Comparison of ENCODE assay signal across 14 mouse cellular contexts in genomic region chr7:128538196-128538595, GRCm38 (mm10). TPM values are rescaled to one million over a fixed set of nuclear protein-coding genes. Genes with fewer than 3 reads are reported as not detected.
DNase-seq lines count a peak whose midpoint lies in the region; ATAC-seq and TF ChIP-seq lines count a peak whose summit lies in the region.
"Had no signal": no experiment of that assay in that cellular context is flagged by ENCODE, and none has a peak within 500 bp of the region (broad histone marks: within the 10 kb centered on the region; RNA-seq: fewer than 3 reads in every experiment).

No protein-coding gene starts in this region.

- peaks cover 52% of the 10 kb centered on the region for H3K4me1 ChIP-seq in lung, embryonic 15.5 days
- H3K4me1 ChIP-seq in heart, embryonic 14.5 days (ENCODE audit: control insufficient read depth in 2 of 2, insufficient read depth in 2 of 2, low read length in 2 of 2), result peaks cover 77 to 100% of the 10 kb centered on the region in 2 experiments

- H3K27ac ChIP-seq in lung, embryonic 15.5 days, result 0 out of 2 replicates have a peak overlapping the region, but pooled peaks have one; percentile 8
- peak overlapping the region; percentile 91 to 95 for H3K27ac ChIP-seq in heart, embryonic 14.5 days (replicated peaks in 1 of 2; ENCODE audit: control insufficient read depth in 1 of 2, insufficient read depth in 1 of 2, low read depth in 2 of 2, low read length in 2 of 2)
- H3K27ac ChIP-seq in left cerebral cortex, adult 2 months, result no peak overlapping the region
- H3K27ac ChIP-seq: embryonic facial prominence, embryonic 12.5 days; hindbrain, embryonic 14.5 days; liver, embryonic 14.5 days; midbrain, embryonic 12.5 days had no signal

- H3K9ac ChIP-seq in lung, embryonic 15.5 days, result no peak overlapping the region
- H3K9ac ChIP-seq in heart, embryonic 14.5 days (ENCODE audit: low read length), result peak overlapping the region; percentile 63
- H3K9ac ChIP-seq: embryonic facial prominence, embryonic 12.5 days; hindbrain, embryonic 14.5 days; liver, embryonic 14.5 days; midbrain, embryonic 12.5 days had no signal

- no peaks in the 10 kb centered on the region for H3K9me3 ChIP-seq in lung, embryonic 15.5 days
- H3K9me3 ChIP-seq in heart, embryonic 14.5 days (ENCODE audit: control insufficient read depth, low read length), result no peaks in the 10 kb centered on the region
- H3K9me3 ChIP-seq: embryonic facial prominence, embryonic 12.5 days; midbrain, embryonic 12.5 days had no signal

- no peak for TF ChIP-seq CTCF in left cerebral cortex, adult 2 months (IDR thresholded peaks at IDR 0.05)

- H3K4me3 ChIP-seq in lung, embryonic 15.5 days, result no peak overlapping the region
- H3K4me3 ChIP-seq in heart, embryonic 14.5 days (ENCODE audit: control insufficient read depth in 1 of 2, insufficient read depth in 1 of 2, low read depth in 1 of 2, low read length in 2 of 2), result no peak overlapping the region
- H3K4me3 ChIP-seq in left cerebral cortex, adult 2 months, result no peak overlapping the region
- H3K4me3 ChIP-seq: embryonic facial prominence, embryonic 12.5 days; midbrain, embryonic 12.5 days had no signal

- intact Hi-C loops in left cerebral cortex, adult 2 months (cut with DNase I), result no loop called here

- ATAC-seq in lung, embryonic 15.5 days (ENCODE audit: borderline replicate concordance, extremely low read depth, low FRiP score, low TSS enrichment), result no peak
- no peak for ATAC-seq in heart, embryonic 14.5 days (ENCODE audit: insufficient number of reproducible peaks, insufficient read depth, low FRiP score, low read depth)

- H3K27me3 ChIP-seq in lung, embryonic 15.5 days, result no peaks in the 10 kb centered on the region
- H3K27me3 ChIP-seq in heart, embryonic 14.5 days (ENCODE audit: control insufficient read depth, insufficient read depth, low read length), result no peaks in the 10 kb centered on the region
- H3K27me3 ChIP-seq: embryonic facial prominence, embryonic 12.5 days; midbrain, embryonic 12.5 days had no signal

- WGBS in lung, embryonic 15.5 days, result 59% methylated on average over 4 of the region's 4 CpGs
- WGBS in heart, embryonic 14.5 days, result 32% methylated on average over 4 of the region's 4 CpGs

- H3K4me2 ChIP-seq in lung, embryonic 15.5 days, result no peak overlapping the region
- H3K4me2 ChIP-seq in heart, embryonic 14.5 days (ENCODE audit: low read length), result peak overlapping the region; percentile 49
- H3K4me2 ChIP-seq: embryonic facial prominence, embryonic 12.5 days; hindbrain, embryonic 14.5 days; midbrain, embryonic 12.5 days had no signal

- DNase-seq in heart, adult 11 months, result peak; percentile 95
- no peak for DNase-seq in heart, adult 9 months (ENCODE audit: low spot score in 2 of 2)
- no peak for DNase-seq in lung, postnatal 14 days
- DNase-seq in skeletal muscle tissue, adult 2 months (ENCODE audit: low read depth, low spot score), result peak; percentile 80
- DNase-seq in left cerebral cortex, adult 2 months (ENCODE audit: extremely low spot score in 1 of 2, low spot score in 2 of 2), result no peak
- DNase-seq: kidney, adult 11 months; kidney, postnatal 25 days; lung, postnatal 36 days had no signal

- H3K36me3 ChIP-seq in lung, embryonic 15.5 days, result peaks cover 18% of the 10 kb centered on the region; the same call in 1 of the 2 replicates
- peaks cover 32% of the 10 kb centered on the region for H3K36me3 ChIP-seq in heart, embryonic 14.5 days (ENCODE audit: control insufficient read depth, insufficient read depth, low read length)
- H3K36me3 ChIP-seq: midbrain, embryonic 12.5 days had no signal

RNA-seq across cellular contexts. Expression of gene Bag3, which starts 14.8 kb away (rescaled TPM):
- 18.3 and 18.4 TPM in 2 replicates for polyA plus RNA-seq in lung, embryonic 15.5 days (2015; fragmentation: Nextera tagmentation; extraction: Ambion mirVana)
- 24.5 and 26.9 TPM in 2 replicates for polyA plus RNA-seq in heart, embryonic 14.5 days (2014; fragmentation: Nextera tagmentation; extraction: Ambion mirVana)
- 1 to 10 TPM; 7.8 to 8.0 TPM for total RNA-seq in left cerebral cortex, adult 2 months (2021)

Comparison
In these comparisons a context has a peak if more than half of its experiments do, and no peak if none do; other contexts are left out.
1. DNase-seq: peak in heart, adult 11 months (single experiment) and skeletal muscle tissue, adult 2 months (single experiment); none in heart, adult 9 months (0 of 2), lung, postnatal 14 days (single experiment) and left cerebral cortex, adult 2 months (0 of 2).